Mouse (Mus musculus) cerebellum, adult 9-10 months (tissue): ENCODE measurements at regions not wholly inside any gene's neighbourhood (a gene's known extent, or its start where the extent isn't known, plus 50 kb on each side); places are given as distances from the start of the nearest gene placed in this dataset.
"Not testable (repeated sequence)": the region's sequence is repeated elsewhere in the genome, so short reads cannot be mapped to it uniquely, and the experiment has no call there.

Experiments used
- DNase-seq: peaks from one replicate; pipeline ENCODE4 v3.0.0; 2022

DNA sequence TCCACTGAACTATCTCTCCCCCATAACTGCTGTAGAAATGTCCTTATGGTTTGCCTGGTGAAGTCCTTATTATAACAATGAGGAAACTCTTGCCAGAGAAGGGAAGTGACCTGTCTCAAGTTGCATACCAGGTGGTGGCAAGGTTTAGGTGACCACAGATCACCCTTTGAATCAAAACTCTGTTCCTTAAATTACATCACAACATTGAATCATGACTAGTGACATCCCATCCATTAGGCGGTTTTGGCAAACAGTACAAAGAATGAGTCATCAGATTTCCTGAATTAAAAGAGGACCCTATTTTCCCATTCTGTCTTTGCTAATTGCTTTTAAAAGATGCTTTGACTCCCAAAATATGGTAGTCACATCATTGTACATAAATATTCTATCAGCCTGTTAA lies 168.5 kb upstream of the Pgr start:
- no peak for DNase-seq

DNA sequence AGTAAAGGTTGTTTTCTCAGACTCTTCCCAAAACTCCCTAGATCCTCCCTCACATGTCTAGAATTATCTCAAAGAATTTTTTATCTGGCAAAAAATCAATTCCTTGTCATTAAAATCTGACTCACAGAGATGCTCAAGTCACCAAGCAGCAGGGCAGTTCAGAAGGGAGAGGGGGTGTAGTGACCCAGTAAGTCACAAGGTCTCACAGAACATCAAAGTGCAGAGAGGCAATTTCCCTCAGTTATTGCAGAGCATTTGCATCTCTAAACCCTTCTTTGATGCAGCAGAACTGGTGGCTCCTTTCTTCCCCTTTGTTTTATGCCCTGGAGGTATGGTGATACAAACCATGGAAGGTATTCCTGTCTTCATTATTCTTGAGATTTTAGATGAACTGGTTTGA lies 166.1 kb upstream of the Pgr start:
- DNase-seq: no peak

DNA sequence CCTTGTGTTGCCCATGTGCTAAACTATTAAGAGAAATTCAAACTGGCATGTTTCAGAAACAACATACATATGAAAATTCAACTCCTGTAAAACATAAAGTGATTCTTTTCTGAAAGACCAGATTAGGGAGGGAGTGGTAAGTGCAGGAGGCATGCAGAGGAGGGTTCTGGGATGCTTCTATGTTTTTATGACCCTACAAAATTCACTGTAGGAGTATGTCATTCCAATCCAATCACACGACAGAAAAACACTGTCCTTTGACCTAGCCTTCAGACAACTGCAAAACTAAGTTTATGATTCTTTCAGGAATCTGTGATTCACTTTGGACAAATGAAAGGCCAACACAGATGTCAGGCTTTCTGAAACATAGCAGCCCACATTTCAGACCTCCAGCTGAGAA lies 159.4 kb upstream of the Pgr start:
- DNase-seq: no peak

DNA sequence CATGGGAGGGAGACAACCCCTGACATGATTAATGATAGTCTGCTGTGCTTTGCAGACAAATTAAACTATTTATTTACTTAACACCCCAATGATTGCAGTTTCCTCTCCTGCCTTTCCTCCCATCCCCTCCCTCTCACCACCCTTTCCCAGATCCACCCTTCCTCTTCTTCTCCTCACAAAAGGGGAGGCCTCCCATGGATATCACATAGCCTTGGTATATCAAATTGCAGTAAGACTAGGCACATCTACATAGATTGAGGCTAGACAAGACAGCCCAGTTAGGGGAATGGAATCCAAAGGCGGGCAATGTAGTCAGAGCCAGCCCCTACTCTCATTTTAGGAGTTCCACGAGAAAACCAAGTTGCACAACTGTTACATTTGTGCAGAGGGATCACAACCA lies 149.8 kb upstream of the Pgr start:
- DNase-seq: no peak

DNA sequence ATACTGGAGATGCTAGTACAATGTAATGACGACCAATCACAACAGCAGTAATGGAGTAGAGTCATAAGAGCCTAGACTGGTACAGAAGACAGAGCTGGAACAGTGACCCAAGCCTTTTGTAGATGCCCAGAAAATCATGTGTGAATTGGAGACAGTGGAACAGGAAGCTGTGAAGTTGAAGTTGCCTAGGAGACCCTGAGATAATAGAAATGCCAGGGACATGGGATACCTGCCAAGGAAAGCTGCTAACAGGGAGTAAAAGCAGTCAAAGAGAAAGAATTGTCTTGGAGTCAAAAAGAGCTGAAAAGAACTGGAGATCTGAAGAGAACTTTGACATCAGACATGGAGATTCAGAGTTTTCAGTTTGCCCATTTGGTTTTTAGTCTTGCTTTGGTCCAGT lies 138.8 kb upstream of the Pgr start:
- no peak for DNase-seq

DNA sequence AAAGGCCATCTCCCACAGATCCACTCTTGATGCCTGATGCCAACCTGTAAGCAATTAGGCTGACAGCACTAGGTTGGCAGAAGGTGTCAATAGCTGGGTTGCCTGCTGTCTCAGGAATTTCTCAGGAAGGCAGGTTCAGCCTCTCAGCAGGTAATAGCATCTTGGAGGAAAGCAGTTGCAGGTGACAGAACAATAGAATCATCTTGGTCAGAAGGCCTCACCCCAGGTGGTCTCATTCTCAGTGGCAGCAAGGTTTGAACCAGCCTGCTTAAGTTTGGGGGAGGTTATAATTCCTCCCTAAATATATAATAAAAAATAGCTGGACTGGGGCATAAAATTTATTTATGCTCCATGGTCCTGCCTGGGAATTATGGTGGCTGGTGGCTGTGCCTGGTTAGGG lies 130.2 kb upstream of the Pgr start:
- peak; percentile 3 for DNase-seq

DNA sequence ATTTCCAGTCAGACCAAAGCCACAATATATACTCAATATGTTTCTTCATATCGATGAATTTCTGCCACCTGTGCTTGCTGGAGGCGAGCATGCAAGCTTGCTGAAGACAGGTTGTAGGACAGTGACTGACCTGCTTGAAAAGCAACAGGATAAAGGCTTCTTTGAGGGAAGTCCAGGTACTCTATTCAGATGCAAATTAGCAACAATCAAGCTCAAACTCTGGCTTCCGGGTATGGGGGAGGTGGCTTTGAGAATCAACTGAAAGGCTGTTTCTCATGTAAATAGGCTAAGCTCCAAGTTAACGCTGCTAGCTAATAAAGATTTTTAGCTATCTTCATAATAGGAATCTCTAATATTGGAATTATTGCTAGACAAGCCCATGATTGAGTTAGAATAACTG lies 129.6 kb upstream of the Pgr start:
- DNase-seq: no peak

DNA sequence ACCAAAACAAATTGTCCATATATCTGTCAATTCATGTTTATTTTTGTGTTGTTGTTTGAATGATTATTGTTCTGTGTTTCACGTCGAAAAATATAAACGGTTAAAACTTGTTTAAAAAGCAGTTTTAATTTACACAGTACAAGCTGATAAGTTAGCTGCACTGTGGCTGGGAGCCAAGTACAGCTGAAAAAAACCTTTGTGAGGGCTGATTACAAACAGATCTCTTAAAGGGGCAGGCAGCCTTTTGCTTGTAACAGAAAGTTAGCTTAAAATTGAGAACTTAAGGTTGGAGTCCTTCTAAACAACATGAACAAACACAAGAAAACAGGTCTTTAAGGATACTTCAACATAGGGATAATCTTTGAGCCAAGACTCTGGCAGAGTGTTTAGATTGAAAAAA lies 118.3 kb upstream of the Pgr start:
- DNase-seq: not testable (repeated sequence)

DNA sequence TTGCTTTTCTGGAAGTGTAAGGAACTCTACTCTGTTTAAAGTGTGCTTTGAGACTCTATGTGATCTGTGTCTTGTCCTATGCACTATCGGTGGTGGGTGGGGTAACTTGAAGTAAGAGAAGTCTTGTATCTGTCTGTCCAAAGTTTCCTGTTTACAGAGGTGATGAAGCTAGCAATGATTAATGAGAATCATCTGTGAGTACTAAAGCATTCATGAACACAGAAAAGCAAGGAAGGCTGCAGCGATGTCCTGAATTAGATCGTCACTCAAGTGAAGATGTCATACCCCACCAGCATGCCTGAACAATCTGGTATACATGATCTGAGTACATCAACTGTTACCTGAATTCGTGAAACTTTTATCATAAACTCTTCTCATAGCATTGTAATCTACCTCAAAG lies 85.4 kb upstream of the Pgr start:
- DNase-seq: no peak

DNA sequence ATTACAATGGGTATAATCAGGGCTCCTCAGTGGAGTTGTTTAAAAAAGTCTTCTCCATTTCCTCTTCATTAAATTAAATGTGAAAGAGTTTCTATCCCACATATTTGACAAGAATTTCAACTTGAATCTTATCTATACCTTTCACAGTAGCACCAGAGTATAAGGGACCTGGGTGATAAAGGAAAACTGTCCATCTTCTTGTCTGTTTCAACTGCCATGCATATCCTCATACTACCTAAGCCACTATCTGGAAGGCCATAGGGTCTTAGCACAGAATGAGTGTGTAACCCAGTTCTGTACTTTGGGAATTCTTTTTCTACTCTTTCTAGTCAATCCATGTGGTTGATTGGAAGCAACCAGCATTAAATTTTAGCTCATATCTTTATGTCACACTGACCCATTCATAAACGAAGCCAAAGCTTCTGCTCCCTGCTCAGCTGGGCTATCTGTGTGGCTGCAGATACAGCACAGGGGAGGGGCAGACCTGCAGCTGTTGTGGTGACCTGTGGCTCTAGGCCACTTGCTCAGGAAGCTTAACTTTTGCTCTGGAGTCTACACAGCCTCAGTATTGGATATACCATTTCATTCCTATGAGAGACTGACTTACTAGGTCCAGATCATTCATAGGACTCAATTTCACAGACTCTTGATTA lies 75.8 kb upstream of the Pgr start:
- no peak for DNase-seq

DNA sequence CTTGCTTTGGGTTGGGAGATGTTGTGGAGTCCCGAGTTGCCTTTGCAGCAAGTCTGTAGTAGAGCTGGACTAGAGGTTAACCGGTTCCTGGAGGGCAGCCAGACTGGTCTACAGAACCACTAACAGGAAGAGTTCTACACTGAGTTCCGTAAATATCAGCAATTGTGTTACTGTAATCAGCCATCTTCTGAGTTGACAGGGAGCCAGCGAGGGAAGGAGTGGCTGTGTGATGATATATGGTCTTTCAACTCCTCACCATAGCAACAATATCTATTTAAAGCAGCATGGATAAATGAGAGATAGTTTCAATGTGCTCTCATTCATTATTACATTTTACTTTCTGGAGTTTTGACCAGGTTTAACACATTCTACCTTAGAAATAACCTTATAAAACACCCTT lies 67.5 kb upstream of the Pgr start:
- DNase-seq: no peak

DNA sequence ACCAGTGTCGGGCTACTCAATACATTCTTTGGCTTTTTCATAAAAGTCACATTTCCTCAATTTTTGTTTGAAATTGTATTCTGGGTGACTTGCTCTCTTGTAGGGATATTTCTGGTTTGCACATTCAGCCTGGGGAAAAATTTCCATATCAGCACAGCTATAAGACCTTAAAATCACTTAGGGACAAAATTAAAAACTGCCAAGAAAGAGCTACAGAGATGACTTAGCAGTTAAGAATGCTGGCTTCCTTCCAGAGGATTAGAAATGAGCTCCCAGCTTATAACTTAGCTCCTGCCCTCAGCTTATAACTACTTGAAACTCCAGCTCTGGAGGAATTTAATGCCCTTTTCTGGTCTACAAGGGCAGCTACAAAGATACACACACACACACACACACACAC lies 62.6 kb upstream of the Pgr start:
- no peak for DNase-seq

DNA sequence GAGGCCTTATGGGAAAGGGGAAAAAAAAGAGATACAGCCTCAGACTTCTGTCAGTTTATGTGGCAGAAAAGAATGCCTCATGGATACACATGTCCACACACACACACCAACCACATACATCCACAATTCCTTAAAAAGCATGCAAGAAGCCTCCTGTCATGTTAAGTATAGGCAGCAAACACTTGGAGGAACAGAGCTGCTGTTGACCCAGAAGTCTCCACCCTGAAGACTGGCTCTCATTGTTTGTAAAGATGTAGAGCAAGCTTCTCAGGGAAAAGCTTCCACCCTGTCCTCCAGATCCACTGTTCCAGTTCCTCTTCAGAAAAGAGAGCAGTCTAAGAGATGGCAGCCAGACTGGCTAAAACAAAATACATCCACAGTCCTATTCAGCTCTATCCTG lies 61.3 kb upstream of the Pgr start:
- no peak for DNase-seq

DNA sequence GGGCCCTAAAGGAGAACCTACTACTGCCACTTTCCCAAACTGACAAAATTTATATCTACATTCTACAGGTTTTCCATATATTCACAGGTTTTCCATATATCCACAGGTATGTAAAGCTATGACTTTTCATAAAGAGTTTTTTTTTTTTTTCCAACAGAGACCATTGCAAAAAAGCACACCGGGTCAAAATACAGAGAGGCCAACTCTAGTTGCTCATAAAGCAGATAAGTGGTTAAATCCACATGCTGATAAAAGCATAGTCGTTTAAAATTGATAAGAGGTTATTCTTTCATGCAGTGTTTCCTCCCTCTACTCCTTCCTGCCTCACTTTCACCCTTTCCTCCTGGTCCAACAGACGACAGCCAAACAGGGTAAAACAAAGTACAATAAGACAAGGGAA lies 60.7 kb upstream of the Pgr start:
- DNase-seq: no peak
